Mouse (Mus musculus): Measurements from ENCODE around the gene 2610528J11Rik. TPM values are rescaled to one million over a fixed set of nuclear protein-coding genes. Genes with fewer than 3 reads are reported as not detected.

The 2610528J11Rik gene
- total and polyA plus RNA-seq, 2 experiments from 2014 or later, result not detected

- Histone ChIP-seq H3K36me3 (replicated peaks; ENCODE audit: control insufficient read depth, insufficient read depth, low read length) (no peaks in the 10 kb centered on the region), H3K9ac (replicated peaks; ENCODE audit: low read depth, low read length) (no peak overlapping the region), H3K4me1 (ENCODE audit: control insufficient read depth, insufficient read depth) (no peaks in the 10 kb centered on the region), H3K4me3 (ENCODE audit: low read depth, low read length) (no peak overlapping the region), H3K9me3 (replicated peaks; ENCODE audit: control insufficient read depth, low read length) (no peaks in the 10 kb centered on the region), H3K4me2 (ENCODE audit: low read depth, low read length) (no peak overlapping the region), H3K27ac (ENCODE audit: low read depth) (no peak overlapping the region), H3K27me3 (ENCODE audit: control insufficient read depth, insufficient read depth, low read length) (no peaks in the 10 kb centered on the region)
- ATAC-seq (ENCODE audit: insufficient read depth, low read depth), result no peak
- DNase-seq (ENCODE audit: low spot score), result no peak
- TF ChIP-seq CTCF (IDR thresholded peaks at IDR 0.05; ENCODE audit: low read depth), result no peak
- TF ChIP-seq EP300 (IDR thresholded peaks at IDR 0.05; ENCODE audit: low read depth), result no peak
- 57% methylated on average over 5 of the region's 5 CpGs for WGBS
These were observed 5.9 kb downstream of the 2610528J11Rik start for GRCm38 (mm10) chr4:118532663-118533062.

- Histone ChIP-seq H3K4me3 (ENCODE audit: low read depth, low read length) (no peak overlapping the region), H3K4me2 (ENCODE audit: low read depth, low read length) (no peak overlapping the region), H3K9me3 (replicated peaks; ENCODE audit: control insufficient read depth, low read length) (no peaks in the 10 kb centered on the region), H3K4me1 (ENCODE audit: control insufficient read depth, insufficient read depth) (no peaks in the 10 kb centered on the region), H3K27ac (ENCODE audit: low read depth) (no peak overlapping the region), H3K36me3 (replicated peaks; ENCODE audit: control insufficient read depth, insufficient read depth, low read length) (no peaks in the 10 kb centered on the region), H3K9ac (replicated peaks; ENCODE audit: low read depth, low read length) (no peak overlapping the region), H3K27me3 (ENCODE audit: control insufficient read depth, insufficient read depth, low read length) (no peaks in the 10 kb centered on the region)
- ATAC-seq (ENCODE audit: insufficient read depth, low read depth), result no peak
- TF ChIP-seq EP300 (IDR thresholded peaks at IDR 0.05; ENCODE audit: low read depth) (no peak), CTCF (IDR thresholded peaks at IDR 0.05; ENCODE audit: low read depth) (no peak)
- no peak for DNase-seq (ENCODE audit: low spot score)
- WGBS, result 71% methylated on average over 3 of the region's 4 CpGs
These were observed 6.4 kb downstream of the 2610528J11Rik start for GRCm38 (mm10) chr4:118533156-118533555.

GRCm38 (mm10) chr4:118533605-118534004 is 6.8 kb downstream of the 2610528J11Rik start:
- no peaks in the 10 kb centered on the region for H3K9me3 ChIP-seq (replicated peaks; ENCODE audit: control insufficient read depth, low read length)

GRCm38 (mm10) chr4:118535610-118536009 is 8.8 kb downstream of the 2610528J11Rik start:
- H3K4me2 ChIP-seq (ENCODE audit: low read depth, low read length), result no peak overlapping the region
- TF ChIP-seq EP300 (IDR thresholded peaks at IDR 0.05; ENCODE audit: low read depth) (no peak), CTCF (IDR thresholded peaks at IDR 0.05; ENCODE audit: low read depth) (no peak)
- H3K36me3 ChIP-seq (replicated peaks; ENCODE audit: control insufficient read depth, insufficient read depth, low read length), result no peaks in the 10 kb centered on the region
- H3K27me3 ChIP-seq (ENCODE audit: control insufficient read depth, insufficient read depth, low read length), result no peaks in the 10 kb centered on the region
- no peak overlapping the region for H3K9ac ChIP-seq (replicated peaks; ENCODE audit: low read depth, low read length)
- ATAC-seq (ENCODE audit: insufficient read depth, low read depth), result no peak
- no peak overlapping the region for H3K4me3 ChIP-seq (ENCODE audit: low read depth, low read length)
- no peaks in the 10 kb centered on the region for H3K4me1 ChIP-seq (ENCODE audit: control insufficient read depth, insufficient read depth)
- H3K27ac ChIP-seq (ENCODE audit: low read depth), result no peak overlapping the region
- DNase-seq (ENCODE audit: low spot score), result no peak
- 66% methylated on average over 6 of the region's 6 CpGs for WGBS
- no peaks in the 10 kb centered on the region for H3K9me3 ChIP-seq (replicated peaks; ENCODE audit: control insufficient read depth, low read length)

More at GRCm38 (mm10) chr4:118533605-118534004, 6.8 kb downstream of the 2610528J11Rik start:
- TF ChIP-seq CTCF (IDR thresholded peaks at IDR 0.05; ENCODE audit: low read depth) (no peak), EP300 (IDR thresholded peaks at IDR 0.05; ENCODE audit: low read depth) (no peak)
- no peak for ATAC-seq (ENCODE audit: insufficient read depth, low read depth)
- no peak overlapping the region for H3K9ac ChIP-seq (replicated peaks; ENCODE audit: low read depth, low read length)
- no peaks in the 10 kb centered on the region for H3K27me3 ChIP-seq (ENCODE audit: control insufficient read depth, insufficient read depth, low read length)
- no peak overlapping the region for H3K27ac ChIP-seq (ENCODE audit: low read depth)
- WGBS, result 78% methylated on average over 7 of the region's 7 CpGs
- H3K36me3 ChIP-seq (replicated peaks; ENCODE audit: control insufficient read depth, insufficient read depth, low read length), result no peaks in the 10 kb centered on the region
- DNase-seq (ENCODE audit: low spot score), result no peak
- H3K4me1 ChIP-seq (ENCODE audit: control insufficient read depth, insufficient read depth), result no peaks in the 10 kb centered on the region
- H3K4me2 ChIP-seq (ENCODE audit: low read depth, low read length), result no peak overlapping the region
- no peak overlapping the region for H3K4me3 ChIP-seq (ENCODE audit: low read depth, low read length)

GRCm38 (mm10) chr4:118537801-118538200 is 11.0 kb downstream of the 2610528J11Rik start:
- Histone ChIP-seq H3K9ac (replicated peaks; ENCODE audit: low read depth, low read length) (no peak overlapping the region), H3K36me3 (replicated peaks; ENCODE audit: control insufficient read depth, insufficient read depth, low read length) (no peaks in the 10 kb centered on the region), H3K27ac (ENCODE audit: low read depth) (no peak overlapping the region), H3K4me1 (ENCODE audit: control insufficient read depth, insufficient read depth) (no peaks in the 10 kb centered on the region), H3K9me3 (replicated peaks; ENCODE audit: control insufficient read depth, low read length) (no peaks in the 10 kb centered on the region), H3K27me3 (ENCODE audit: control insufficient read depth, insufficient read depth, low read length) (peaks cover 5% of the 10 kb centered on the region; the same call in 1 of the 2 replicates), H3K4me2 (ENCODE audit: low read depth, low read length) (no peak overlapping the region), H3K4me3 (ENCODE audit: low read depth, low read length) (no peak overlapping the region)
- no peak for DNase-seq (ENCODE audit: low spot score)
- ATAC-seq (ENCODE audit: insufficient read depth, low read depth), result no peak
- 25% methylated on average over 6 of the region's 6 CpGs for WGBS
- TF ChIP-seq EP300 (IDR thresholded peaks at IDR 0.05; ENCODE audit: low read depth) (no peak), CTCF (IDR thresholded peaks at IDR 0.05; ENCODE audit: low read depth) (no peak)

GRCm38 (mm10) chr4:118539904-118540303 is 13.1 kb downstream of the 2610528J11Rik start:
- Histone ChIP-seq H3K27ac (ENCODE audit: low read depth) (no peak overlapping the region), H3K9me3 (replicated peaks; ENCODE audit: control insufficient read depth, low read length) (no peaks in the 10 kb centered on the region), H3K9ac (replicated peaks; ENCODE audit: low read depth, low read length) (no peak overlapping the region), H3K4me1 (ENCODE audit: control insufficient read depth, insufficient read depth) (no peaks in the 10 kb centered on the region), H3K36me3 (replicated peaks; ENCODE audit: control insufficient read depth, insufficient read depth, low read length) (no peaks in the 10 kb centered on the region), H3K4me2 (ENCODE audit: low read depth, low read length) (no peak overlapping the region), H3K4me3 (ENCODE audit: low read depth, low read length) (no peak overlapping the region), H3K27me3 (ENCODE audit: control insufficient read depth, insufficient read depth, low read length) (peaks cover 5% of the 10 kb centered on the region; the same call in 1 of the 2 replicates)
- no peak for ATAC-seq (ENCODE audit: insufficient read depth, low read depth)
- WGBS, result 40% methylated on average over 10 of the region's 10 CpGs
- no peak for DNase-seq (ENCODE audit: low spot score)
- TF ChIP-seq EP300 (IDR thresholded peaks at IDR 0.05; ENCODE audit: low read depth), result no peak
- no peak for TF ChIP-seq CTCF (IDR thresholded peaks at IDR 0.05; ENCODE audit: low read depth)

Data from heart, postnatal 0 days (tissue).